Mouse (Mus musculus) adrenal gland, postnatal 4 days (tissue): ENCODE data around the gene Ccdc121. TPM values are rescaled to one million over a fixed set of nuclear protein-coding genes. Genes with fewer than 3 reads are reported as not detected.
"Not testable (repeated sequence)": the region's sequence is repeated elsewhere in the genome, so short reads cannot be mapped to it uniquely, and the experiment has no call there.

Experiments
- DNase-seq, 2 experiments: peaks; one replicate each; pipeline ENCODE4 v3.0.0; 2021 to 2022; ENCODE audit warnings: low spot score in 2 of 2, mixed read lengths in 2 of 2
- total RNA-seq, 2 experiments: library from RNA; stranded (reverse); gene quantifications; 2 replicates each; pipeline ENCODE4 v1.2.3; 2021

Gene Ccdc121
- total RNA-seq, 2 experiments from 2014 or later: not detected

DNA sequence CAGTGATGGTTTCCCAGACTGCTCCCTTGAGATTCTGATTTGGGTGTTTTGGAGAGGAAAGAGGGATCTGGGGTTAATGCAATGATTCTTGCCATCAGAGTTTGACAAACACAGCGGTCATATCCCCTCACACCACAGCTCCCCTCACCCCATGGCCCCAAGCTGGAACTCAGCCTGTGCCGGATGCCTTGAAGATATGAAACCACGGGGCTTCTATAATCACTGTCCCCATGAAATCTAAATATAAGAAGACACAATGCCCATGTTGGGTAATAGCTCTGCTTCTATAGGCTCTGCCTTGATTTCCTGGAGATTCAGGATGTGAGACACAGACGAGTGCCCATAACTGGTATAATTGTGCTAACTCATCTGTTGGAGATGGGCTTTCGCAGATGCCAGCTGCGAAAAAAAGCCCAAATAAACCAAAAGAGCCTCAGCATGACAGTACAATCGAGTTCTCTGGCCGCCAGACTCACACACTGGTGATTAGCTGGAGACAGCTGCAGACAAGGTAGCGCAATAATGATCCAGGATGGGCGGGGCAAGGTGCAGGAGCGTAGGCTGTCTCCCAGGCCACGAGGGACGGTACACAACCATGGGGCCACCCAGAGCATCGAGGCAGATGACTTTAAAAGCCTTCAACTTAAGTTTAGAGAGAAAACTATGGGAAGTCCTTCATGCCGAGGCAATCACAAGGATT lies 1.3 kb upstream of the Ccdc121 start:
- no peak for DNase-seq

DNA sequence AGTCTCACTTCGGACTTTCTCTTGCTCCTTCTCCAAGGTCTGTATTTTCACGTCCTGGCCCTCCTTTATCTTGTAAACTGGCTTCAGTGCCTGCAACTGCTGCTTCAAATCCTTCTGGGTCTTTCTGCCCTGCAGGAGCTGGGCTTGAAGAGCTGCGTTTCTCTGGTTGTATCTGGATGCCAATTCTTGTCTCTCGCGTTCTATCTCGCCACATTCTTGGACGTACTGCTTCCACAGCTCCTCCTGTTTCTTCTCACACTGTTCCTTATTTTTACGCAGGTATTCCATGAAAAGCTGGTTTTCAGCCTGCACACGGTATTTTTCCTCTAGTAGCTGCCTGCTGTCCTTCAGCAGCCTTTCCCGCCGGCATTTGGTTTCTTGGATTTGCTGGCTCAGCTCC lies 396 bp downstream of the Ccdc121 start:
- DNase-seq: not testable (repeated sequence)

DNA sequence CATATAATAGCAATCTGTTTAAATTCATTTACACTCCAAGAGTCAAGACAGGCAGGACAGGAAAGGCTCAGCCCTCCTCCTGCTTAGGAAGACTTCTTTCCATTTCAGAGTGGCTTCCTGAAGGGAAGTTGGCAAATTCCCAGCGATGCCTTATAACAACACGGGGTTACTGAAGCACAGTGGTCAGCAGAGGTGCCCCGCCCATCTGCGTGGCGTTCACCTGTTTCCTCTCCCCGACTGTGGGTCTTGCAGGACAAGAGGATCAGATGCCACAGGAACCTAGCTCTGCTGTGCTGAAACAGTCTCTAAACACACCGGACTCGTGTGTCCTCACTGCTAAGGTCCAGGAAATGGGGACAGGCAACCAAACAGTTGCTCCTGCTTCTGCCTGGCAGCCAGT lies 5.9 kb downstream of the Ccdc121 start:
- DNase-seq: no peak

DNA sequence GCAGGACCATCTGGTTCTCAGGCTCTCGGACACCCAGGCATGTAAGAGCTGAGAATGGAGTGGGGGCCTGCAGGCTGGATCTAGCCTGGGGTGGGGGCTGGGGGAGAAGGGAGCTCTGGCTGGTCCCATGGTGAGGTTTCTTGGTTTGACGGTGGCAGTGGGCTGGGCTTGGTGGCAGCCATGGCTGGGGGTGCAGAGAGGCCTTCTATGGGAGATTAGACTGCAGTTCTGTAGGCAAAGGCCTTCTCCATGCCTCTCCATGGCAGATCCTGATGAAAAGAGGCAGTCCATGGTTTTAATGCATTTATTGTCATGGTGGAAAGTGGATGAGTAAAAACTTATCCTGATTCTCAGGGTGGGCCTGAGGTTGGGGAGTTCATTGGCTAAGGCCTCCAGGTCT lies 7.8 kb downstream of the Ccdc121 start:
- DNase-seq: no peak

DNA sequence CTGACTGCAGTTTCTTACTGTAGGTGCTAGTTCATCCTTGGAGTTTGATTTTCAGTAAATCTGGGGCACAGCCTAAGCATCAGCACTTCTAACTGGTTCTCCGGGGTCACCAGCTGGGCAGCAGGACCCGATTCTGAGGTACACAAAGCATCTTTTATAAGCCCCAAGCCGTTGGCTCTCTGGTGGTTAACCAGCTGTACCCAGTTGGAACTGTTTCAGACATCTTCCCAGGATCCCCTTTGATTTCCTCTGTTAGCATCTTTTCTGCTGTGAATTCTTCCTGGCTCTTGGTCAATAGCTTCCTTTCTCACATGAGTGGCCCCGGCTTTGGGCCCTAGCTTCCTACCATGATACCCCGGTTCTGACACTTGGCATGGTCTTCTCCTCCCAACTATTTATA lies 26.6 kb downstream of the Ccdc121 start:
- no peak for DNase-seq

DNA sequence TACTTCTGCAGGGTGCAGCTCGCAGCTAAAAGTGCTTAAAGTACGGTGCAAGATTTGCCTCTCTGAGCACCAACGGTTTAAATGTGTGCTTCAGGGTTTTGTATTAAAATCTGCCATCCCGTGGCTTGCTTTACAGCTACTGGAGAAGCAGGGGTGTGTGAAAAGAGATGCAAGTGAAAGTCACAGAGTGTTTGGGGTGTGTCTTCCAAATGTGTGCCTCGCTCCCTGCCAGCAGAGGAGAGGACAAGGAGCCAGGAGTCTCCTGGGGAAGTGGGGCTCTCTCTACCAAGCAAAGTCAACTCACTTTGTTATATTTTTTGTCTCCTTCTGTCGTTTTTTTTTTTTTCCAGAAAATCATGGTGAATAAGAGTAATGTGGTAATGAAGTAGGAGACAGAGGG lies 34.7 kb downstream of the Ccdc121 start:
- DNase-seq: no peak

- no peak for DNase-seq
Measured at GRCm38 (mm10) chr1:181476141-181476540, 35.1 kb downstream of the Ccdc121 start.

- no peak for DNase-seq
Measured at GRCm38 (mm10) chr1:181469415-181469814, 41.8 kb downstream of the Ccdc121 start.

GRCm38 (mm10) chr1:181467321-181467670 lies 44.0 kb downstream of the Ccdc121 start:
- DNase-seq: no peak

- no peak for DNase-seq
Measured at GRCm38 (mm10) chr1:181466601-181467320, 44.5 kb downstream of the Ccdc121 start.

GRCm38 (mm10) chr1:181466040-181466439 lies 45.2 kb downstream of the Ccdc121 start:
- no peak for DNase-seq

DNA sequence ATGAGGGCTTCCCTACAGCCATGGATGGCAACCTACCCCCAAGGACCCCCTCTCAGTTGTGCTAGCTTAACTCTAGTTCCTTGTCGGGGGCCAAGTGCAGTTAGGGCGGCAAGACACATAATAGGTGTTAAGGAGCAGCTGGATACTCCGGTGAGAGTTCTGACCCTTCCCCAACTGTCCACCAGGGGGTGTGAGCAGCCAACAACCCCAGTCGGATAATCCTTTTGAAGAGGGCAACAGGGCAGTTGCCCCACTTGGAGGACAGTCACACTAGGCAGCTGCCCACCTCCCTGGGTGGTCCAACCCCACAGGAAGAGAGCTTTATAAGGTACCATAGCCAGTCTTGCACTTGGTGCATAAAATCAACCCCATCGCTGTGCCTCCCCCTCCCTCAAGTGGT lies 46.2 kb downstream of the Ccdc121 start:
- peak in 1 of 2 experiments; percentile 6 for DNase-seq

DNA sequence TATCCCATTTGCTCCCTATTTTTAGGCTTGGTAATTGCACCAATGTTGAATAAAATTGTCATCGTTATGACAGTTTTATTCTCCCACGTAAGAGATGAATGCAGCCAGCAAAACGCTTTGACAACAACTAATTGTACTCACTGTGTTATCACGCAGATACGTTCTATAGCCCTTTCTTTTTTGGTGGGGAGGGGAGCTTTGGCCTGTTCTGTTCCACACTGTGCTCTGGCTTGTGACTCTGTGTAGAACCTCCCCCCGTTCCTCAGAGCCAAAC lies 48.4 kb downstream of the Ccdc121 start:
- DNase-seq: no peak

- DNase-seq: no peak
Measured at GRCm38 (mm10) chr1:181462051-181462905, 49.0 kb downstream of the Ccdc121 start.

- no peak for DNase-seq
Measured at GRCm38 (mm10) chr1:181461484-181461883, 49.8 kb downstream of the Ccdc121 start.

GRCm38 (mm10) chr1:181460283-181460682 lies 51.0 kb downstream of the Ccdc121 start:
- DNase-seq: no peak

Other genes with a start within 250 kb of the Ccdc121 start
- gene Cnih3, start 158.8 kb downstream of the Ccdc121 start, total RNA-seq: under 1 TPM; 0.14 to 0.34 TPM
- not detected for gene Dnah14, start 65.1 kb upstream of the Ccdc121 start, total RNA-seq